Mouse (Mus musculus): ENCODE measurements around the gene Aven. TPM values are rescaled to one million over a fixed set of nuclear protein-coding genes. Genes with fewer than 3 reads are reported as not detected.

The Aven gene
- polyA plus RNA-seq, 1 experiment from 2014 or later: 4.6 TPM

GRCm38 (mm10) chr2:112526933-112527332, 34.2 kb downstream of the Aven start:
- Histone ChIP-seq H3K27ac (ENCODE audit: low read length) (no peak overlapping the region), H3K4me1 (replicated peaks; ENCODE audit: control insufficient read depth, insufficient read depth, low read length) (no peaks in the 10 kb centered on the region), H3K9me3 (ENCODE audit: control insufficient read depth, low read length) (no peaks in the 10 kb centered on the region), H3K9ac (ENCODE audit: low read length) (no peak overlapping the region), H3K27me3 (ENCODE audit: control insufficient read depth, insufficient read depth, low read depth, low read length) (no peaks in the 10 kb centered on the region), H3K4me2 (ENCODE audit: low read depth, low read length) (no peak overlapping the region), H3K36me3 (ENCODE audit: control insufficient read depth, insufficient read depth, low read length) (no peaks in the 10 kb centered on the region; the same call in 1 of the 2 replicates), H3K4me3 (ENCODE audit: low read length) (no peak overlapping the region)
- WGBS: 82% methylated on average over 3 of the region's 3 CpGs
- ATAC-seq (ENCODE audit: low read depth): no peak

DNA sequence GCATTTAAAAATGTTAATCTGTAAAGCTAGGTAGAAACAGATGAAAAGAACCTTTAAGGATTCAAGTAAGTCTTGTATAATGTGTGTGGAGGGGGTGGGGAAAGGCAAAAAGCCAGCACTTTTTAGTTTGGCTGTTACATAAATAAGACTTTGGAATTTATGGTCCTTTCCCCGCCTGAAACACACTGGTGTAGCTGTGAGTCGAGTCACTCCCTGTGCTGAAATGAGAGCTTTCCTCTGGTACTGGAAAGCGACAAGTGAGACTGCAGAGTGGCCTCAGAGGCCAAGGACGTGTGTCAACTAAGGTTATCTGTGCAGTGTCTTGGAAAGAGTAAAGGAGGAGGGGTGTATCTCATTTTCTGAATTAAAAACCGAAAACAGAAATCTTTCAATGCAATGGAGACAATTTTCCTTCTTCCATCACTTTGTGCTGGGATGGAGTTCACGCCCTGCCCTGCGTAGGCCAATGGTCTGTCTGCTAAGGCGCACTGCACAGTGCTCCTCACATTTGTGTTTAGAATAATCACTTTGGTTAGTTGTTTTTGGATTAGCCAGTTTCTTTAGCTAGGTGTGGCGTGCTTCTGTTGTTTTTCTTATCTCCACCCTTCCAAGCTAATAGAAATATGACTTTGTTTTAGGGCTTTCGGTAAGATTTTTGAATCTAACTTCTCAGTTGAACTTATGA, 40.2 kb downstream of the Aven start:
- Histone ChIP-seq H3K4me2 (ENCODE audit: low read depth, low read length) (no peak overlapping the region), H3K36me3 (ENCODE audit: control insufficient read depth, insufficient read depth, low read length) (no peaks in the 10 kb centered on the region), H3K4me1 (replicated peaks; ENCODE audit: control insufficient read depth, insufficient read depth, low read length) (no peaks in the 10 kb centered on the region), H3K9ac (ENCODE audit: low read length) (no peak overlapping the region), H3K27ac (ENCODE audit: low read length) (no peak overlapping the region), H3K9me3 (ENCODE audit: control insufficient read depth, low read length) (no peaks in the 10 kb centered on the region), H3K4me3 (ENCODE audit: low read length) (no peak overlapping the region), H3K27me3 (ENCODE audit: control insufficient read depth, insufficient read depth, low read depth, low read length) (no peaks in the 10 kb centered on the region)
- 59% methylated on average over 10 of the region's 10 CpGs for WGBS
- ATAC-seq (ENCODE audit: low read depth): no peak

DNA sequence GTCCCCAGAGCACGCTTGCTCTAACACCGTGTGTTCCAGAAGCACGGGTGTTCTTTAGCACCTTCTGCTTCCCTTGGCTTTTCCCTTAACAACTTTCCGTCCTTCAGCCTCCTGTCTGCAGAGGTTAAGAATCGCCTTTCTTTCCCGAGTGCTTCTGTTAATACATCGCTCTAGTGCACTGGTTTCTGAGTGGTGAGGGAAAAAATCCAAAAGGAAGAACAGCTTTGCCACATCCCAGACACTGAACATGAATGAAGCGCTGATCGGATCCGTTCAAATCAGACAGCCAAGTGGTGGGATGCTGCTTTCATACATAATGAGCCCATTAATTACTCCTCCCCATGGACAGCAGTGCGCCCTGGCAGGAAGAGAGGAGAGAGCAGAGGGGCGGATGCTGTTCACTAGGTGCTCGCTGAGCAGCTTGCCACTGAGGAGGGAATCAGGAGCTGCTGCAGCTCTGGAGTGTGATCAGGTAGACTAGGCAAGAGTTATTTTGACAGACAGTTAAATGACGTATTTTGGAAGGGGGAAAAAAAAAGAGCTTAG, 42.0 kb downstream of the Aven start:
- H3K36me3 ChIP-seq (ENCODE audit: control insufficient read depth, insufficient read depth, low read length): no peaks in the 10 kb centered on the region
- H3K27me3 ChIP-seq (ENCODE audit: control insufficient read depth, insufficient read depth, low read depth, low read length): no peaks in the 10 kb centered on the region
- no peak for ATAC-seq (ENCODE audit: low read depth)
- H3K4me3 ChIP-seq (ENCODE audit: low read length): no peak overlapping the region
- no peaks in the 10 kb centered on the region for H3K9me3 ChIP-seq (ENCODE audit: control insufficient read depth, low read length)
- H3K27ac ChIP-seq (ENCODE audit: low read length): no peak overlapping the region
- H3K4me2 ChIP-seq (ENCODE audit: low read depth, low read length): no peak overlapping the region
- no peak overlapping the region for H3K9ac ChIP-seq (ENCODE audit: low read length)
- 52% methylated on average over 14 of the region's 14 CpGs for WGBS
- no peaks in the 10 kb centered on the region for H3K4me1 ChIP-seq (replicated peaks; ENCODE audit: control insufficient read depth, insufficient read depth, low read length)

GRCm38 (mm10) chr2:112538783-112539182, 46.0 kb downstream of the Aven start:
- no peaks in the 10 kb centered on the region for H3K9me3 ChIP-seq (ENCODE audit: control insufficient read depth, low read length)
- no peaks in the 10 kb centered on the region for H3K4me1 ChIP-seq (replicated peaks; ENCODE audit: control insufficient read depth, insufficient read depth, low read length)
- no peak overlapping the region for H3K9ac ChIP-seq (ENCODE audit: low read length)
- no peak overlapping the region for H3K4me3 ChIP-seq (ENCODE audit: low read length)
- WGBS: 79% methylated on average over 1 of the region's 1 CpGs
- no peaks in the 10 kb centered on the region for H3K27me3 ChIP-seq (ENCODE audit: control insufficient read depth, insufficient read depth, low read depth, low read length)
- no peak overlapping the region for H3K27ac ChIP-seq (ENCODE audit: low read length)
- H3K36me3 ChIP-seq (ENCODE audit: control insufficient read depth, insufficient read depth, low read length): no peaks in the 10 kb centered on the region
- no peak for ATAC-seq (ENCODE audit: low read depth)
- no peak overlapping the region for H3K4me2 ChIP-seq (ENCODE audit: low read depth, low read length)

DNA sequence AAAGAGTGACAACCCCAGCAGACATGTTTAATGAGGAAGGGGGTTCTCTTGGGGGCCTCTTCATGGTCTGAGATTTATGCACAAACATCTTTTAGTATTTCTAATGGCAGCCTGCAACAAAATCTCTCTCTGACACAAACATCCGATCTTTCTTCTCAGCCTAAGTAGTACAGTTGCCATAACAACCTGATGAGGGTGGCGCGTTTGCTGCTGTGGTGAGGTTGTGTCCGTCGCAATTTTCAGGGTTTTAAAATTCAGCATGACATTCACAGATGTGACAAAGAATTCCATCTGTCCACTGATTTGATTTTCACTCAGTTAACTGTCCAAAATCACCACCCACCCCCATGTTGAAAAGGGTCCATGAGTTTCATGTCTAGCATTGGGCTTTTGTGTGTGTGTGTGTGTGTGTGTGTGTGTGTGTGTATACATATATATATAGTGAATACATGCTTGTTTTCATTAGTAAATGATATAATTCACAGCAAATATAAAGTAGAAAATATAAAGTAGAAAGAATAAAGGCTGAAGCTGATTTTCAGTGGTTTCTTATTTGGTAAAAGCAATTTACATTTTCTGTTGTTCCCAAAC, 49.0 kb downstream of the Aven start:
- 79% methylated on average over 5 of the region's 5 CpGs for WGBS
- no peak for ATAC-seq (ENCODE audit: low read depth)
- Histone ChIP-seq H3K27me3 (ENCODE audit: control insufficient read depth, insufficient read depth, low read depth, low read length) (no peaks in the 10 kb centered on the region), H3K36me3 (ENCODE audit: control insufficient read depth, insufficient read depth, low read length) (no peaks in the 10 kb centered on the region), H3K4me2 (ENCODE audit: low read depth, low read length) (no peak overlapping the region), H3K4me1 (replicated peaks; ENCODE audit: control insufficient read depth, insufficient read depth, low read length) (no peaks in the 10 kb centered on the region), H3K9me3 (ENCODE audit: control insufficient read depth, low read length) (no peaks in the 10 kb centered on the region), H3K27ac (ENCODE audit: low read length) (no peak overlapping the region), H3K4me3 (ENCODE audit: low read length) (no peak overlapping the region), H3K9ac (ENCODE audit: low read length) (no peak overlapping the region)

- Histone ChIP-seq H3K9ac (ENCODE audit: low read length) (no peak overlapping the region), H3K9me3 (ENCODE audit: control insufficient read depth, low read length) (no peaks in the 10 kb centered on the region), H3K27ac (ENCODE audit: low read length) (no peak overlapping the region), H3K4me2 (ENCODE audit: low read depth, low read length) (no peak overlapping the region), H3K36me3 (ENCODE audit: control insufficient read depth, insufficient read depth, low read length) (no peaks in the 10 kb centered on the region), H3K4me3 (ENCODE audit: low read length) (no peak overlapping the region), H3K27me3 (ENCODE audit: control insufficient read depth, insufficient read depth, low read depth, low read length) (no peaks in the 10 kb centered on the region), H3K4me1 (replicated peaks; ENCODE audit: control insufficient read depth, insufficient read depth, low read length) (no peaks in the 10 kb centered on the region)
- no peak for ATAC-seq (ENCODE audit: low read depth)
- 85% methylated on average over 10 of the region's 10 CpGs for WGBS
Observed at GRCm38 (mm10) chr2:112556527-112556926, 63.8 kb downstream of the Aven start.

DNA sequence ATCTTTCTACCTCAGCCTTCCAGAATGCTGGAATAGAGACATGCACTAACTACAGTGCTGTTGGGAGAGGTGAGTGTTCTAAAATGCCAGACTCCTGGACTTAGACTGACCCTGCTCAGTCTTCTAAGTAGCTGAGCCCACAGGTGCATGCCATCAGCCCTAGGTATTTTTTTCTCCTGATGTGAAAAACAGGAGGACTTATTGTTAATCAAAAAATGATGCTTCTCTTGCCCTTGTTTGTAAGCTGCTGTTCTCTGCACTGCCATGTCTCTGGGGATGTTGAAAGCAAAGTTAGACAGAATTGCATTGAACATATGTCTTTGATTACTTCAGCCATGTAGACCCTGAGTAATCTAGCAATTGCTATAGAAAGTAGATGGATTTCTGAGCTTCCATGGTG, 64.7 kb downstream of the Aven start:
- no peaks in the 10 kb centered on the region for H3K36me3 ChIP-seq (ENCODE audit: control insufficient read depth, insufficient read depth, low read length)
- H3K9ac ChIP-seq (ENCODE audit: low read length): no peak overlapping the region
- no peak overlapping the region for H3K4me3 ChIP-seq (ENCODE audit: low read length)
- H3K27me3 ChIP-seq (ENCODE audit: control insufficient read depth, insufficient read depth, low read depth, low read length): no peaks in the 10 kb centered on the region
- ATAC-seq (ENCODE audit: low read depth): no peak
- no peak overlapping the region for H3K4me2 ChIP-seq (ENCODE audit: low read depth, low read length)
- no peak overlapping the region for H3K27ac ChIP-seq (ENCODE audit: low read length)
- no peaks in the 10 kb centered on the region for H3K9me3 ChIP-seq (ENCODE audit: control insufficient read depth, low read length)
- H3K4me1 ChIP-seq (replicated peaks; ENCODE audit: control insufficient read depth, insufficient read depth, low read length): no peaks in the 10 kb centered on the region

DNA sequence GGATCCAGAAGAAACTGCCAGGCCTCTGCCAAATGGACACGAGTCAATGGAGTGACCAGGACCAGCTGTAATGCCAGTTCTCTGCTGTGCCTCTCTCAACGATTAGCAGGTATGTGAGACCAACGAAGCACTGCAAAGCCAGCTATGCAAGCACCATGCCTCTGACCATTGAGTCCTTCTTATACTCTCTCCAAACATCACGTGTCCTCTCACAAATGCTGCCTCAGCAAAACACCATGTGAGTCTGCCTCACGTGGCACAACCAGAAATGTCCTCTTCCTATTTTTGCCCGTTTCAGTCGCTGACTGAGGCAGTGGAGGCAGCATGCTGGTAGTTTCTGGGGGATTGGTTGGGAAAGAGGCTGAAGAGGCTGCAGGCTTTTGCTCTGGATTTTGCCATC, 68.8 kb downstream of the Aven start:
- Histone ChIP-seq H3K27ac (ENCODE audit: low read length) (no peak overlapping the region), H3K36me3 (ENCODE audit: control insufficient read depth, insufficient read depth, low read length) (no peaks in the 10 kb centered on the region), H3K4me1 (replicated peaks; ENCODE audit: control insufficient read depth, insufficient read depth, low read length) (no peaks in the 10 kb centered on the region), H3K9me3 (ENCODE audit: control insufficient read depth, low read length) (no peaks in the 10 kb centered on the region), H3K27me3 (ENCODE audit: control insufficient read depth, insufficient read depth, low read depth, low read length) (no peaks in the 10 kb centered on the region), H3K4me3 (ENCODE audit: low read length) (no peak overlapping the region), H3K9ac (ENCODE audit: low read length) (no peak overlapping the region), H3K4me2 (ENCODE audit: low read depth, low read length) (no peak overlapping the region)
- ATAC-seq (ENCODE audit: low read depth): no peak
- 84% methylated on average over 7 of the region's 7 CpGs for WGBS

DNA sequence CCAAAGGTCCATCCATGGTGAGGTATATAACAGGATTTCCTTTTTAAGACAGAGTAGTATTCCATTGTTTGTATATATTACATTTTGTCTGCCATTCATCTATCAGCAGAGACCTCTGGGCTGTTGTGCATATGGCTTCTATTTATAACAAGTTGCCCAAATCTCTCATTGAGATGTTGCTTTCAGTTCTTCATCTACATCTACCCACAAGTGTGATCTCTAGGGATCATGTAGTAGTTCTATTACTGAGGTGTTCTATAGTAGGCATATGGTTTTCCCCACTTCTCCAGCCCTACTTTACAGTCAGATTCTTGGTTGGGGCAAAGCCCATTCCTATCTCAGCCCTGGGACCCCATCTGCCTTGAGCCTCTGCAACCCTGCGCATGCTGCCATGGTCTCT, 72.3 kb downstream of the Aven start:
- no peaks in the 10 kb centered on the region for H3K9me3 ChIP-seq (ENCODE audit: control insufficient read depth, low read length)
- WGBS: 92% methylated on average over 1 of the region's 1 CpGs
- H3K9ac ChIP-seq (ENCODE audit: low read length): no peak overlapping the region
- ATAC-seq (ENCODE audit: low read depth): no peak
- H3K27ac ChIP-seq (ENCODE audit: low read length): no peak overlapping the region
- H3K4me3 ChIP-seq (ENCODE audit: low read length): no peak overlapping the region
- no peak overlapping the region for H3K4me2 ChIP-seq (ENCODE audit: low read depth, low read length)
- H3K36me3 ChIP-seq (ENCODE audit: control insufficient read depth, insufficient read depth, low read length): no peaks in the 10 kb centered on the region
- no peaks in the 10 kb centered on the region for H3K27me3 ChIP-seq (ENCODE audit: control insufficient read depth, insufficient read depth, low read depth, low read length)
- H3K4me1 ChIP-seq (replicated peaks; ENCODE audit: control insufficient read depth, insufficient read depth, low read length): no peaks in the 10 kb centered on the region
